Mouse (Mus musculus): Measurements from ENCODE around the gene Asb16.

GRCm38 (mm10) chr11:102219994-102220346, 48.6 kb upstream of the Asb16 start:
- TF ChIP-seq CTCF (IDR thresholded peaks at IDR 0.05; ENCODE audit: borderline replicate concordance, extremely low read depth, insufficient read depth, insufficient read length) (no peak), POLR2A (IDR thresholded peaks at IDR 0.05; ENCODE audit: borderline replicate concordance, extremely low read depth, insufficient read depth, insufficient read length, poor library complexity, severe bottlenecking) (no peak)
